Mouse (Mus musculus) heart, adult 18-20 months (tissue): ENCODE data around the gene Sumf2. TPM values are rescaled to one million over a fixed set of nuclear protein-coding genes. Genes with fewer than 3 reads are reported as not detected.
A peak's percentile ranks its signal among the peaks of the same experiment; 100 is the strongest.
"Not testable (repeated sequence)": the region's sequence is repeated elsewhere in the genome, so short reads cannot be mapped to it uniquely, and the experiment has no call there.

Experiments used
- DNase-seq, 2 experiments: peaks; one replicate each; pipeline ENCODE4 v3.0.0; 2021 to 2022; ENCODE audit warnings: mixed read lengths in 1 of 2
- long read RNA-seq, 2 experiments: library from polyadenylated mRNA; stranded (forward); transcript quantifications; one replicate each; pipeline ENCODE4 v2.0.0; 2021
- total RNA-seq, 2 experiments: library from RNA; stranded (reverse); gene quantifications; 2 replicates each; pipeline ENCODE4 v1.2.3; 2021

The Sumf2 gene
- 10 to 100 TPM; 10.3 to 11.9 TPM for total RNA-seq
- long read RNA-seq, experiment 1, transcript Sumf2-204 (9 exons, 2,264 nt): major isoform, 7 of 11 reads
- long read RNA-seq, experiment 1, partial matches to known transcripts: 0 of 11 reads
- long read RNA-seq, experiment 1, other reads (novel, unspliced or antisense): 4 of 11 reads
- long read RNA-seq, experiment 2, partial matches to known transcripts: 0 of 3 reads
- long read RNA-seq, experiment 2, other reads (novel, unspliced or antisense): 1 of 3 reads

DNA sequence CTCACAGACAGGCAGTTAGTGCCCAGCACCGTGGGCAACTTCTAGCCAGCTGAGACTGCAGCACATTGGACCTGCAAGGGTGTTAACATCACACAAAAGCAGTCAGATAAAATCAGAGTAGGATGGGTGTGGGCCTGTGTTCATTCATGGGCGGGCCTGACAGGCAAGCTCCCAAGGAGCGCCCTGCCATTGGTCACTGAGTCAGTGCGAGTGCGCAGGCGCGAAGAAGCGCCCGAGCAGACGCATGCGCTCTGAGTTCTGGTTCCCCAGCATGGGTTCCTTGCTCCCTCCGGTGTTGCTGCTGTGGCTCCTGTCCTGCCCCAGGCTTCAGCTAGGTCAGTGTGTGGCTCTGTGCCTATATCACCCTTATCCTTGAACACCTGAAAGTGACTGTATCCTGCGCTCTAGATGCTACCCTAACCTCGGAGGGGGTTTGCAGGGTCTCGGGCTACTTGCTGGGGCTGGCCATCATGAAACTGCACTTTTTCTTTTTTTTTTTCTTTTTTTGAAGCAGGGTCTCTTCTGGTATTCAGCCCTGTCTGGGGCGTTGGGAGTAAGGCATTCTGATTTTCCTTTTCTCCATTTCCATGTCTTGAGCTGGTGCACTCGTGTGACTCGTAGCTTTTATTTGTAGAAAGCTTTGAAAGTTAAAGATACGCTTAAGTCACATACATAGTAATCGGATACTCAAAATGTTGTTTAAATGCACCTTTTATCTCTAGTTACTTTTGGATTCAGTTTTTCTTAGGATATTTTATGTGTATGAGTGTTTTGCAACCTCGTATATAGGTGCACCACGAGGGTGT, at the start of gene Sumf2:
Sumf2 (plus strand) TSS at position 235 of the 806 bp plus-strand sequence.
- peak; percentile 95 to 97 for DNase-seq

DNA sequence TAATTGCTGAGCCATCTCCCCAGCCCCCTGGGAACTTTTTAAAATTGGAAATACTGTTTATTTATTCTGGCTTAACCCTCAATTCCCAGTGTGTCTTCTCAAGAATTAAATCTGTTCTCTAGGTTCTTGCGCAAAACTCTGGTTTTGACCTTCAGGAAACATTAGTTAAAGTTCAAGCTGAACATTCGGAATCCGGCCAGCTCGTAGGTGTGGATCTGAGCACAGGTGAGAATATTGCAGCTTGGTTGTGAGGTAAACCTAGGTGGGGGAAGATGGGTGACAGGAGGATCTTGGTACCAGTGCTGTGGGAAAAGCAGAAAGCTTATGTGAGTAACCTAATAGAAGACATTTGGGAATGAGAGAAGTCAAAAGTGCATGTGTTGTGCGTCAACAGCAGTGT, 1.9 kb upstream of the Sumf2 start:
- no peak for DNase-seq

DNA sequence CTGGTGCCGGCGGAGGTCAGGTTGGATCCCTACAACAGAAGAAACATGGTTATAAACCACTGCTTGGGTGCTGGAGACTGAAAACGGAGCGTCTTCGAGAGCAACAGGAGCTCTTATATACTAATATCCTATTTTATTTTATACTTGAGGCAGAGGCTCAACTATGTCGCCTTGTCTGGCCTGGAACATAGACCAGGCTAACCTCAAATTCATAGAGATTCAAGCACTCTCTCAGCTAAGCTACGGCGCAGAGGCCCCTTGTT, 703 bp downstream of the Sumf2 start:
- no peak for DNase-seq

DNA sequence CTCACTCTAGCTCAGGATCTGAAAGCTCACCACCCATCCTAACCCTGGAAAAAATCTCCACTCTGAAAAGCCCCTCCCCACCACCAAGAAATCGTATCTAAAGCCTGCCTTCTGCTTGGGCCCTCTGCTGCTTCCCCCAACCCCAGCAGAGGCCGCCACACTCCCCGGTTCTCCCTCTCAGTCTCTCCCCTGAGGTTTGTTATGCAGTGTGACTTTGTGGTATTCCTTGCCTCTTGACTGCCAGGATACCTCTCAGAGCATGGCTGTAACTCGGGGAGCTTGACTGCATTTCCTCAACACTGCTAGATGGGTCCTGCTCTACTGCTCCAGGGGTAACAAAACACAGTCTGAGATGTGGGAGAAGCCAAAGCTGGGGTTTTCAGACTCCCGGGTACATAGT, 8.4 kb downstream of the Sumf2 start:
- DNase-seq: no peak

DNA sequence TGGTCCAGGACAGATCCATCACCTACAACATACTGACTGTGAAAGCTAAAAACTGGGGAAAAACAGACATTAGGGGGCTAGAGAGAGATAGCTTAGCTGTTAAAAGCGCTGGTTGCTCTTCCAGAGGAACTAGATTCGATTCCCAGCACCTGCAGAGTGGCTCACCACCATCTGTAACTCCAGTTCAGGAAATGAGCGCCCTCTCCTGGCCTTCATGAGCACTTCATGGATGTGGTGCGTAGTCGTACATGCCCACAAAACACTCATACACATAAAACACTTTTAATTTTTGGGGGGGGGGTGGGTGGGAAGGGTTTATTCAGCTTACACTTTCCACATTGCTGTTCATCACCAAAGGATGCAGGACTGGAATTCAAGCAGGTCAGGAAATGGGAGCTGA, 9.6 kb downstream of the Sumf2 start:
- DNase-seq: no peak

DNA sequence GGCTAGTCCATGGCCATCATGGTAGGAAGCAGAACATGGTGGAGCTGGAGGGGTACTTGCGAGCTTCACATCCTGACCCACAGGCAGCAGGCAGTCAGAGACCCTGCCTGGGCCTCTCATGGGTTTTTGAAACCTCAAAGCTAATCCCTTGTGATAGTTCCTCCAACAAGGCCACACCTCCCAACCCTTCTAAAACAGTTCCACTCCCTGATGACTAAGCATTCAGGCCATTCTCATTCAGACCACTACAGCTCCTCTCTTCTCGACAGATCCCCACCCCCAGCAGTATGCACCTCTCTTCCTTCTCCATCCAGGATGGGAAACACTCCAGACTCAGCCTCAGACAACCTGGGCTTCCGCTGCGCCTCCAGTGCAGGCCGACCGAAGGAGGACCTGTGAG, 15.5 kb downstream of the Sumf2 start:
- DNase-seq: no peak

DNA sequence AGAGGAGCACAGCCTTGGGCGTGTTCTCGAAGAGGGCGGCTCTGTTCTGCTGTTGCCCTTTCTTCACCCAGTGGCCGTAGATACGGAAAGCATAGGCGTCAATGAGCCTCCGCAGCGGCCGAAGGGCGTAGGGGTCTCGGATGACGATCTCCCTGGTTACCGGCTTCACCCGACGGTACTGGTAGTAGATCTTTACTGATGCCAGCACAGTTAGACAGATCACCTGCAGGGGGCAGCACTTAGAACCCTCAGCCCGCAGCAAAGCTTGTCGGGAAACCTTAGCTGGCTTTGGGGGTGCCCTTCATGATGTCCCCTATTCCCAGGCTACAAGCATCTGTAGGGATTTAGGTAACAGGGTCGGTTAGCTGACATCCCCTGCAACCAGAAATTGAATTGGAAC, 17.7 kb downstream of the Sumf2 start:
- DNase-seq: peak; percentile 14 to 57

DNA sequence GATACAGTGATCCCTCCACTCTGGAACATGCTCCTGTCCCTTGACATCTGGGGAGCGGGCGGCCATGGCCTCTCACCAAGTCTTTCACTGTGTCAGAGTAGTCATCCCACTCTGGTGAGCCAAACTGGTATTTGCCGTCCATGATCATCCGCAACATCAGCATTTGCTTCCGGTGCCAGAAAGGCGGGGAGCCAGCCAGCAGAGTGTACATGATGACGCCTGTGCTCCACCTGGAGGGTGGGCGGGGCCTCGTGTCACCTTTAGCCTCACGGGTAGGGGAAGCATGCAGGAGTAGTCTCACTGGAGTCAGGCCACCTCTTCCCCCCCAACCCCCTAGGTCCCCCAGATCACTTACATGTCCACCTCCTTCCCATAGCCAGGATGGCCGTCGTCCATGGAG, 19.1 kb downstream of the Sumf2 start:
- DNase-seq: no peak

DNA sequence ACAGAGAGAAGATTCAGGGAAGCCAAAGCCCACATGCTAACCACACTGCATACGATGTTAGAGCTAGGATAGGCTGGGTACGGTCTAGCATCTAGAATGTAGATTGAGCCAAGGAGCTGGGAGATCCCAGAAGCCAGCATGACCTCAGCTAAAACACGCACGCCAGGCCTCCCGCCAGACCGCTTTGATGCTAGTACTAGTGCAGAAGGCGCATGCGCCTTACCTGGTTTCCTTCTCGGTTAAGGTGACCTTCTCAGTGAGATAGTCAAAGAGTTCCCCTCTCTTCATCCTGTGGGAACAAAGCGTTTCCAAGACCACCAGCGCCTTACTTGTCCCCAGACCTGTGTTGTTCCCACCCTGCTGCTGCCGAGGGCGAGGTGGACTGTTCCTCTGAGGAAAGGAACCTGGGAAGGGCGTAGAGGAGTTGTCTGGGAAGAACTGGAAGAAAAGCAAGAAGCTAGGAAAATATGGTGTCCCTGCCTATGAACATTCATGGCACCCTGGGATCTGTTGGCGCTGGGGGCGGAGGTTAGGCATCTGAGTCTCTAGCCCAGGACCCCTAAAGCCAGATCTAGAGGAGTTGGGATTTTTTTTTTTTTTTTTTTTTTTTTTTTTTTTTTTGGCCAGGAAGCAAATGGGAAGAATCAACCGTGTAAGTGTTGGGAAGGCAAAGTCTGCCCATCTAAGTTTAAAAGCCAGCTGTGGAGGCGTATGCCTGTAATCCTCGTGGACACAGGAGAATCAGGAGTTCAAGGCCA, 22.6 kb downstream of the Sumf2 start:
- no peak for DNase-seq

DNA sequence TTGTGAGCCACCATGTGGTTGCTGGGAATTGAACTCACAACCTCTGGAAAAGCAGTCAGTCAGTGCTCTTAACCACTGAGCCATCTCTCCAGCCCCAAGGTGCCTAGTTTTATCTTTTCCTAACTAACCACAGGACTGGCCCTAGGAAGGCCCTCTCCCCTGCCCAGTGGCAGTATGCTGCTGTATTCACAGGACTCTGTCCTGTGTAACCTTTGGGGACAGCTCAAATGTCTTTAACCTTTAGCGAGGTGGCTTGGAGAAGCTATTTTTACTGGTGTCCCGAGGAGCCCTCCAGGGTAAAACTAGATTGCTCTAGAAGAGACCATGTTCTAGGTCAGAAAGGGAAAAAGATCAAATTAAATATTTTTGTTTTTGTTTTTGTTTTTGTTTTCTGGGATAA, 24.5 kb downstream of the Sumf2 start:
- no peak for DNase-seq

DNA sequence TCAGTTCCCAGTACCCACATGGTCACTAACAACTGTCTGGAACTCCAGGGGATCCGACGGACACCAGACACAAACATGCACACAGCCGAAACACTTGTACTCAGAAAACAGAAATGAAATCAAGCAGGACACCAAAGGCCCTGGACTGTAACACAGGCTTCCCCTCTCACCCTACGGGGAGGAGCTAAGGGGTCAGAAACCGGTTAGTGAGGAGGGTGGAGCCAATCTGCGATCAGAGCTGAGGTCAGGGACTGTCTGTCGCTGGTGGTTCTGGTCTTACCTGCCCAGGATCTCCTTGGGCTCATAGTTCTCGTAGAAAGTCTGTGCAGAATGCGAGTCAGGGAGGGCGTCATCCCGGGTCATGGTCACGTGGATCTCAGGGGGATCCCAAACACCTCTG, 27.2 kb downstream of the Sumf2 start:
- DNase-seq: no peak

DNA sequence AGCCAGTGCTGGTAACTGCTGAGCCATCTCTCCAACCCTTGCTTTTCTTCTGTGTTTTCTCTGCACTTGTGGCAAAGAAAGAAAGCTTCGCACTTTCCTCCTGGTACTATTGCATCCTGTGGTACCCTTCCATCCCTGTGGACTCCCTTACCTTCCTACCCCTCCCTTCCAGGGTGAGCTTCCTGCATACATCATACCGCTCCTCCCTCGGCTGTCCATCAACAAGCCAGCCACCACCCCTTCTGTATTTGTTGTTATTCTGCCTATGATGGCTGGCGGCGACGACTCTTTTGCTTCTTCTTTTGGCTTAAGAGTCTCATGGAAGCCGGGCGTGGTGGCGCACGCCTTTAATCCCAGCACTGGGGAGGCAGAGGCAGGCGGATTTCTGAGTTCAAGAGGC, 28.3 kb downstream of the Sumf2 start:
- DNase-seq: no peak

DNA sequence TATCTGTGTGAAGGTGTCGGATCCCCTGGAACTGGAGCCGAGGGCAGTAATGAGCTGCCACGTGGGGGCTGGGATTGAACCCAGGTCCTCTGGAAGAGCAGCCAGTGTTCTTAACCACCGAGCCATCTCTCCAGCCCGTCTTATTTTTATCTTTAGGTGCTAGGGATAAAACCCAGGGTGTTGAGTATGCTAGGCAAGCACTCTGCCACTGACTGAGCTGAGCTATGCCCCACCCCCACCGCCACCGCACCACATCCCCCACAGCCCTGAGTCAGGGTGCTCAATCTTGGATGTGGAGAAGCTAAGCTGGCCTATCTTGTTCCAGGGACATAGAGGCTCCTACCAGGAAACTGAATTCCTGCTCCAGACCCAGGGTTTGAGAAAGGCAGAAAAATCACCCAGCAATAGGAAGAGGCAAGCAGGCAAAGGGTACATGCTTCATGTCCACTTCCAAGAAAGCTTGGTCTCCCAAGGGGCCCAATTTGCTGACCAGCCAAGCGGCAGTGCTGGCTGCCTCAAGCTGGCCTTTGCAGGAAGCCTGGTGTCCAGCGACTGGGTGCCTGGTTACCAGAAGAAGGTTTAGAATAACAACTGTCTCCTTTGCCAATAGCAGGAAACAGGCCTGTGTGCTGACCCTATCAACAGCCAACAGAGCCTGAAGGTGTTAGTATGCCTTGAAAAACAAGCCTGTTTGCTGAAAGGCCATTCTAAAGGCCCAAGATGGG, 31.1 kb downstream of the Sumf2 start:
- peak; percentile 62 to 72 for DNase-seq

DNA sequence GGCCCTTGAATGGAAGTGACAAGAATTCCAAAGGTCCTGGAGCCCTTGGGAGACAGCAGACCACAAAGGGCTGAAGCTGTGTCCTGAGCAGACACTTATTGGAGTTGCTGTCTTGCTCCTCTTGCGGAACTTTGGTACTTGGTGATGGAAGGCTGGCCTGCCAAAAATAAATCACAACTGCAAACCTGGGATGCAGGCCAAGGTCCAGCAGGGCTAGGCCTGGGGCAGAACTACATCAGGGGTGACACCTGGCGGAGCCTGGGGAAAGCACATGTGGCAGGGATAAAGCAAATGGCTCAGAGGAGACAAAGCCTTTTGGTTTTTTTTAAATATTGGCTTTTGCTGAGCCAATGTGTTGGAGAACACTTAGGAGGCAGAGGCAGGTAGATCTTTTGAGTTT, 32.2 kb downstream of the Sumf2 start:
- DNase-seq: peak; percentile 84 to 86

DNA sequence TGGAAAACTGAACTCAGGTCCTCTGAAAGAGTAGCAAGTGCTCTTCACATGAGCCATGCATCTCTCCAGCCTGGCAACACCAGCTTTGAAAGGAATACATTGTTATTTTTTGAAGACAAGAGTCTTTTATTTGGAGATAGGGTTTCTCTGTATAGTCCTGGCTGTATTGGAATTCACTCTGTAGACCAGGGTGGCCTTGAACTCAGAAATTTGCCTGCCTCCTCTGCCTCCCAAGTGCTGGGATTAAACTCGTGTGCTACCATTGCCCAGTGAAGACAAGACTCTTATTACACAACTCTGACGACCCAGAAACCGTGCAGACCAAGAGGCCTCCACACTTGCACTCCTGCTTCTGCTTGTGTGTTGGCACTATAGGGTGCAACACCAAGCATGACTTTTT, 33.1 kb downstream of the Sumf2 start:
- DNase-seq: no peak

DNA sequence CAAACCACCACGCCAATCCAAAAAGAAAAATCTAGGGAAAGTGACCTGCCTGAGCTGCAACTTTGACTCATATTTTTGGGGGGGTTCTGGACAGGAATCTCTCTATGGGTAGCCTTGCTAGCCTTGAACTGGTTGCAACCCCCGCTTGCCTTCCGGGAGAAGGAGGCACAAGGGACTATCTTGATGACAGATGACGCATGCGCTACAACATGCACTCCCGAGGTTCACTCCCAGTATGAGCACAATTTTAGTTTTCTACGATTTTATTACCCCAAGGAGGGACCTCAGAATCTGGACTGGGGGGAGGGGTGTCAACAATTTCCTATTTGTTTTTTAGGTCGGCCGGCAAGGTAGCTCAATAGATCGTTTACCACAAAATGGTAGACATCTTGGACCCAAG, 39.5 kb downstream of the Sumf2 start:
- DNase-seq: peak; percentile 16 to 25

DNA sequence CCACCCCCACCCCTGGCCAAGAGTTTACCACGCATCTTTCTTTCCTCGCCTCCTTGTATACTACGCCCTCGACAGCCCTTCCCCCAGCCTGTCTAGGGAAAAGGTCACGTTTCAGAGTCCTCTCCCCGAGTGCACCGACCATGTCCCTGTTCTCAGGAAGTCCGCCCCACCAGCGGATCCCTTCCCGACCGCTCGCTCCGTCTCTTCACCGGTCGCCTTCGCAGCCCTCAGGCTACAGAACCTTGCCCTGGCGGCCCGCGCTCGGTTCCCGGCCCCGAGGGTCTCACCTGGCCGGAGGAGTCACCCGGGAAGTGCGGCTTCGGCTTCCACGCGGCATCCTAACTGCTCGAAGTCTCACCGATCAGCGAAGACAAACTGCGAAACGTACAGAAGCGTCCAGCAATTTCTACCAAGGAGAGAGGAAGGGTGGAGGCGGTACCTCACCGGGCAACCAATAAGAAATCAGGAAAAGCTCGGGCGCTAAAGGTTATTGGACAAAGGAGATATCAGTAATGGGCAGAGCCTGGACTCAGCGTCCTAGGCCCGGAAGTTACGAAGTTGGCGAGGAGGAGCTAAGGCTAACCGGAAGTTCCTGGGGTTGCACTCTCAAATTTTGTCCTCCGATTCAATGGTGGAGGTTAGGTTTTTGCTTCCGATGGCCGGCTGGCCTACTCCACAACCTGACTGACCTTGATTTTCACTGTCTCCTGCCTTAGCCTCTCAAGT, 40.3 kb downstream of the Sumf2 start, which contains the start of gene Chchd2:
Chchd2 (minus strand) TSS at position 560 of the 726 bp plus-strand sequence.
- peak; percentile 98 for DNase-seq

DNA sequence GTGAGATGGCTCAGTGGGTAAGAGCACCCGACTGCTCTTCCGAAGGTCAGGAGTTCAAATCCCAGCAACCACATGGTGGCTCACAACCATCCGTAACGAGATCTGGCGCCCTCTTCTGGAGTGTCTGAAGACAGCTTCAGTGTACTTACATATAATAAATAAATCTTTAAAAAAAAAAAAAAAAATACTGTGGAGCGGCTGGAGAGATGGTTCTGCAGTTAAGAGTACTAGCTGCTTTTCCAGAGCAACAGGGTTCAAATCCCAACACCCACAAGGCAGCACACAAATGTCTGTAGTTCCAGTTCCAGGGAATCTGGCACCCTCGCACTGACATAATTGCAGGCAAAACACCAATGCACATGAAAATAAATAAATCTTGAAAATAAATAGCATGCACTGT, 43.6 kb downstream of the Sumf2 start:
- not testable (repeated sequence) for DNase-seq

DNA sequence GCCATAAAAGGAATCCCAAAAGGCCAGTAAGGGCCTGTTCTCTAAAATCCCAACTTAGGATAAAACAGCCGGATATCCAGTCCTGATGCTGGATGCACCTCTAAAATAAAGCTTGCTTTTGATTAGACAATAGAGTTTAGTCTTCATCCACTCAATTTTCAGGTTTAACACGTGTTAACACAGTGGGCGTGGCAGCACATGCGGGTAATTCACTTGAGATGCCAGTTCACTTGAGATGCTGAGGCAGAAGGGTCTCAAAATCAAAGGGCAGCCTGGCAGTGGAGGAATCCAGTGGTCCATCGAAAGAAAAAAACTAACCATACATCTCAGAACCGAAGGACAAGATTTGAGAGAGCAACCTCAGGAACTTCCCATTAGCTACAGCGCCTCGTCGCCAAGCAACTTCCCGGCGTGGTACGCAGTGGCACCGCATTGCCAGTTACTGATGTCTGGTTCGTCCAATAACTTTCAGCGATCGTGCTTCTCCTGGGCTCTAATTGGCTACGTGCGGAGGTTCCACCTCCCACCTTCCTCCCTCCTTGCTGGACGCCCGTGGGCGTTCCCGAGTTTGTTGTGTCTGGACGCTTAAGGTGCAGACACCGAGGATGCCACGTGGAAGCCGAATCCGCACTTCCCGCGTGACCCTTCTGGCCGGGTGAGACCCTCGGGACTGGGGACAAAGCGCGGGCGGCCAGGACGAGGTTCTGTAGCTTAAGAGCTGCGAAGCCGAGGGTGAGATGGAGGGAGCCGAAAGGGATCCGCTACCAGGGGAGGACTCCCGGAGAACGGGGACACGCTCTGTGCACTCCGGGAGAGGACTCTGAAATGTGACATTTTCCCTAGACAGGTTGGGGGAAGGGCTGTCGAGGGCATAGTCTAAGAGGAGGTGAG, 48.7 kb downstream of the Sumf2 start, which contains the start of gene Zbed5:
Zbed5 (plus strand) TSS at position 526 of the 891 bp plus-strand sequence.
- peak; percentile 93 to 95 for DNase-seq

DNA sequence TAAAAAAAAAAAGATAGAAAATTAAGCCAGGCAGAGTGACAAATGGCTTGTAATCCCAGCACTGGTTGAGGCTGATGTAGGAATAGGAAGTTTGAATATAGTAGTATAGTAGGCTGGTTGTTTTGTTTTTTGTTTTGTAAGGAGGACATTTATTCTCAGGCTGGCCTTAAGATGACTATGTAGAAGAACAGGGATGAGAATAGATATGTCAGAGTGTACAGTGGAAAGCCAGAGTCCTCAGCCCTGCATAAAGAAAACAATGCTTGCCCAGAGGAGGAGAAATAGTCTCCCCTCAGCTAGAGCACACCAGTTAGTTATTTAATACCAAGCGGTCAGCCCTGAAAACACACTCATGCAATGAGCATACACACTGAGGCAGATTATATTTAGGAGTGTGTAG, 51.7 kb downstream of the Sumf2 start, which contains the start of gene Phkg1:
Phkg1 (minus strand) TSS at position 101 of the 400 bp plus-strand sequence.
- no peak for DNase-seq

DNA sequence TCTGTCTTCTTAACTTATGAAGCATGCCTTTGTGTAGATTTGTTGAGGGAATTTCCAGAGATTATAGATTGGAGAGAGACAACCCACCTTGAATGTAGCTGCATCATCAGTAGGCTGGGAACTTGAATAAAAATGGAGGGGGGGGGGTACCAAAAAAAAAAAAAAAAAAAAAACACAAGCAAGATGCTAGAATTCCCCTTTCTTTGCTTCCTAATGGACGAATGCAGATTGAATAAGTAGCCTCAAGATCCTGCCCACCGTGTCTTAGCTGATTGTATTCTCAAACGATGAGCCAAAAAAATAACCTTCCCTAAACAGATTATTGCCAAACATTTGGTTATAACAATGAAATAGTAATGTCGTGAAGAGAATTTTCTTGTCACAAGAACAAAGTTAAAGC, 61.0 kb downstream of the Sumf2 start:
- no peak for DNase-seq
